Mouse (Mus musculus) heart, embryonic 15.5 days (tissue): ENCODE data around the gene Kcna6. TPM values are rescaled to one million over a fixed set of nuclear protein-coding genes. Genes with fewer than 3 reads are reported as not detected.

Experiments
- ATAC-seq: fragments of 200-750 bp; cut with Nextera tagmentation; replicated peaks from 2 replicates; pipeline ENCODE4 v1.8.0; 2017; ENCODE audit warnings: low read depth, moderate TSS enrichment; ENCODE audit not compliant: insufficient number of reproducible peaks, insufficient read depth, low FRiP score
- H3K27ac ChIP-seq: fragments of 300-500 bp; sonication (generic); 2 replicates; pipeline ENCODE4 v1.5.1; 2015; ENCODE audit warnings: mild to moderate bottlenecking, inconsistent platforms
- H3K27me3 ChIP-seq: fragments of 300-500 bp; sonication (generic); 2 replicates; pipeline ENCODE4 v1.6.1; 2015; ENCODE audit warnings: inconsistent platforms
- H3K36me3 ChIP-seq: fragments of 300-500 bp; sonication (generic); 2 replicates; pipeline ENCODE4 v1.6.1; 2015; ENCODE audit warnings: mild to moderate bottlenecking, inconsistent platforms
- H3K4me1 ChIP-seq: fragments of 300-500 bp; sonication (generic); replicated peaks from 2 replicates; pipeline ENCODE4 v1.6.1; 2015; ENCODE audit warnings: inconsistent platforms
- H3K4me2 ChIP-seq: fragments of 300-500 bp; sonication (generic); 2 replicates; pipeline ENCODE4 v1.6.1; 2015; ENCODE audit warnings: inconsistent platforms, mild to moderate bottlenecking, moderate library complexity
- H3K4me3 ChIP-seq: fragments of 300-500 bp; sonication (generic); 2 replicates; pipeline ENCODE4 v1.5.1; 2015; ENCODE audit warnings: mild to moderate bottlenecking, inconsistent platforms
- H3K9ac ChIP-seq: fragments of 300-500 bp; sonication (generic); 2 replicates; pipeline ENCODE4 v1.6.1; 2015; ENCODE audit warnings: mild to moderate bottlenecking, inconsistent platforms
- H3K9me3 ChIP-seq: fragments of 300-500 bp; sonication (generic); replicated peaks from 2 replicates; pipeline ENCODE4 v1.6.1; 2016; ENCODE audit warnings: inconsistent platforms
- WGBS: fragments of 180-500 bp; shearing (Covaris S2); methylation state at CpG from one replicate; pipeline ENCODE4 v1.1.7; 2015; ENCODE audit warnings: mixed read lengths; 5-methylcytosine and 5-hydroxymethylcytosine counted together
- polyA plus RNA-seq: library from polyadenylated mRNA; unstranded; fragments of >200 nt; fragmentation: Nextera tagmentation; extraction: Ambion mirVana; gene quantifications from 2 replicates; pipeline ENCODE4 v1.2.1, GENCODE M21; 2015

The Kcna6 gene
- polyA plus RNA-seq, 1 experiment from 2014 or later: 1.5 TPM

GRCm38 (mm10) chr6:126767610-126768532 is 27.4 kb upstream of the Kcna6 start:
- H3K9me3 ChIP-seq: no peaks in the 10 kb centered on the region
- H3K4me2 ChIP-seq: no peak overlapping the region
- WGBS: 22% methylated on average over 7 of the region's 7 CpGs
- H3K27ac ChIP-seq: no peak overlapping the region
- no peaks in the 10 kb centered on the region for H3K27me3 ChIP-seq
- H3K9ac ChIP-seq: no peak overlapping the region
- no peak overlapping the region for H3K4me3 ChIP-seq
- no peak for ATAC-seq
- no peaks in the 10 kb centered on the region for H3K36me3 ChIP-seq
- H3K4me1 ChIP-seq: peaks cover 14% of the 10 kb centered on the region

- Histone ChIP-seq H3K27me3 (no peaks in the 10 kb centered on the region), H3K9ac (no peak overlapping the region), H3K9me3 (no peaks in the 10 kb centered on the region), H3K4me3 (no peak overlapping the region), H3K4me1 (peaks cover 14% of the 10 kb centered on the region), H3K36me3 (no peaks in the 10 kb centered on the region), H3K4me2 (no peak overlapping the region), H3K27ac (no peak overlapping the region)
- ATAC-seq: no peak
- WGBS: 55% methylated on average over 5 of the region's 5 CpGs
Measured at GRCm38 (mm10) chr6:126766552-126766951, 26.1 kb upstream of the Kcna6 start.

- Histone ChIP-seq H3K9me3 (no peaks in the 10 kb centered on the region), H3K27ac (no peak overlapping the region), H3K4me3 (no peak overlapping the region), H3K9ac (no peak overlapping the region), H3K4me2 (no peak overlapping the region), H3K27me3 (no peaks in the 10 kb centered on the region), H3K36me3 (no peaks in the 10 kb centered on the region), H3K4me1 (peaks cover 12% of the 10 kb centered on the region)
- 72% methylated on average over 10 of the region's 11 CpGs for WGBS
- no peak for ATAC-seq
Measured at GRCm38 (mm10) chr6:126764563-126765091, 24.2 kb upstream of the Kcna6 start.

DNA sequence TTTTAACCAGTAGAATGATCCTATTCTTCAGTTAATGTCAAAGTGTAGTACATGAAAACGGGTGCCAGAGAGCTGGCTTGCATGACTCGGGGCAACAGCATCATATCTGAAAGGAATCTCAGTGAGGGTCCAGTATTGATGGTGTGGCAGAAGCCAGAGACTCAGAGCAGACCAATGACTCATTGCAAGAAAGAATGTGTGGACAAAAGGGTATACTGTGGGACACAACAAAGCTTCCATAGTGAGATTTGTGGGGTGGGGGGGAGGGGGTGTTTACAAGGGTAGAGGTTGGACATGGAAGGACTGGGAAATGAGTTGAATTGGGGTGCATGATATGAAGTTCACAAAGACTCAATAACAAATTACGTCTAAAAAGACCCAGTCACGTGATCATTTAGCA is 20.9 kb upstream of the Kcna6 start:
- 79% methylated on average over 4 of the region's 4 CpGs for WGBS
- no peak overlapping the region for H3K9ac ChIP-seq
- H3K27me3 ChIP-seq: no peaks in the 10 kb centered on the region
- no peak for ATAC-seq
- H3K36me3 ChIP-seq: no peaks in the 10 kb centered on the region
- no peak overlapping the region for H3K4me3 ChIP-seq
- H3K4me2 ChIP-seq: no peak overlapping the region
- no peaks in the 10 kb centered on the region for H3K9me3 ChIP-seq
- 0 out of 2 replicates have a peak, but pooled peaks cover under 1% of the 10 kb centered on the region for H3K4me1 ChIP-seq
- no peak overlapping the region for H3K27ac ChIP-seq

DNA sequence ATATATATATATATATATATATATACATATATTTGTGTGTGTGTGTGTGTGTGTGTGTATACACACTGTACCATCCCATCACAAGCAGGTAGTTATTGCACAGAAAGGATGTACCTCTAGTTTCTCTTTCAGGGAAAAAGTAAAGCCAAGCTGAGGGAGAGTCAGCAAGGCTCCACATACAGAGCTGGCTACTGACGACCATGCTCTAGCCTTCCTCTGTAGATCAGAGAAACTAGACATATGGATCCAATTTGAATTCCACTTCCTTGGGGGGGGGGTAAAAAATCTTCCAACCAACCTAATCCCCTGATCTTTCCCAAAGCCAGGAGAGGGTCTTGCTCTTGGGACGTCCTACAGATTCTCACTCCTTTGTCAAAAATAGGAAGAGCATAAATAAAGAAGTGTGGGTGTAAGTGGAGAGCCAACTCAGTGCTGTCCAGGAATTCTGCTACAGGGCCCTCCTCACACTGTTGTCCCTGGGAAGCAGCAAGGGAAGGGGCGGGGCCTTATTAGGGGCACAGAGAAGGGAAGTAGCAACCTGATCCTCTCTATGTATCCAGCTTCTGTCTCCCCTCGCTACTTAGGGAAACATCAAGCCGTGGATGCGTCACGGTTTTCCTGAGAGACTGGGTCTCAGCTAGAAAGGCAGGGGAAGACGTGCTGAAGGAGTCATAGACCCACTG is 15.4 kb upstream of the Kcna6 start:
- Histone ChIP-seq H3K9me3 (no peaks in the 10 kb centered on the region), H3K4me2 (no peak overlapping the region), H3K4me3 (no peak overlapping the region), H3K27ac (no peak overlapping the region), H3K36me3 (no peaks in the 10 kb centered on the region), H3K9ac (no peak overlapping the region), H3K4me1 (0 out of 2 replicates have a peak, but pooled peaks cover 3% of the 10 kb centered on the region), H3K27me3 (peaks cover 6% of the 10 kb centered on the region; the same call in 1 of the 2 replicates)
- ATAC-seq: no peak
- 32% methylated on average over 8 of the region's 8 CpGs for WGBS

DNA sequence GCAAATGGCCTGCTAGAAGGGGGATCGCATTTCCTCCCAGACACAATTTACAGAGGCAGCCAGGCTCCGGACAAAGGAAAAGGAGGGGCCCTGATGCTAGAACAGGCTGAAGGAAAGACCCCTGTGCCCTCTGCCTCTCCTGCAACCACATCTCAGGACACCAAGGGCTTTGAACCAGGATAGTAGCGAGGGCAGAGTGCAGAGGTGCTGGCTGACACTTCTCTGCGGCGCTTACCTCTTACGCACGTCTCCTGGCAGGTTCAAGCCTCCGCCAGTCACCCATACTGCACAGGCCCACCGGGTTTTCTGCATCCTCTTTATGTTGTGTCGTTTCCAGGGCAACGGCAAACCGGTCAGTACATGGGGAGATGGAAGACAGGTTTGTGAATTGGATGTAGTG is 12.0 kb upstream of the Kcna6 start:
- Histone ChIP-seq H3K4me3 (no peak overlapping the region), H3K36me3 (no peaks in the 10 kb centered on the region), H3K4me1 (0 out of 2 replicates have a peak, but pooled peaks cover 3% of the 10 kb centered on the region), H3K27me3 (peaks cover 8% of the 10 kb centered on the region; the same call in 1 of the 2 replicates), H3K9ac (no peak overlapping the region), H3K4me2 (0 out of 2 replicates have a peak overlapping the region, but pooled peaks have one; percentile 10), H3K9me3 (no peaks in the 10 kb centered on the region), H3K27ac (no peak overlapping the region)
- 0 out of 2 replicates have a peak, but pooled peaks have one; percentile 39 for ATAC-seq
- WGBS: 46% methylated on average over 12 of the region's 12 CpGs

- H3K4me2 ChIP-seq: no peak overlapping the region
- no peaks in the 10 kb centered on the region for H3K4me1 ChIP-seq
- no peaks in the 10 kb centered on the region for H3K9me3 ChIP-seq
- 7% methylated on average over 1 of the region's 1 CpGs for WGBS
- H3K27me3 ChIP-seq: peaks cover 34% of the 10 kb centered on the region
- ATAC-seq: no peak
- H3K27ac ChIP-seq: no peak overlapping the region
- no peak overlapping the region for H3K9ac ChIP-seq
- H3K36me3 ChIP-seq: no peaks in the 10 kb centered on the region
- H3K4me3 ChIP-seq: no peak overlapping the region
Measured at GRCm38 (mm10) chr6:126745888-126746287, 5.4 kb upstream of the Kcna6 start.

- no peaks in the 10 kb centered on the region for H3K36me3 ChIP-seq
- no peak overlapping the region for H3K4me2 ChIP-seq
- no peak overlapping the region for H3K27ac ChIP-seq
- peaks cover 64% of the 10 kb centered on the region for H3K27me3 ChIP-seq
- peaks cover 16% of the 10 kb centered on the region for H3K4me1 ChIP-seq
- ATAC-seq: no peak
- no peaks in the 10 kb centered on the region for H3K9me3 ChIP-seq
- WGBS: 52% methylated on average over 3 of the region's 3 CpGs
- no peak overlapping the region for H3K4me3 ChIP-seq
- no peak overlapping the region for H3K9ac ChIP-seq
Measured at GRCm38 (mm10) chr6:126742610-126743009, 2.1 kb upstream of the Kcna6 start.

DNA sequence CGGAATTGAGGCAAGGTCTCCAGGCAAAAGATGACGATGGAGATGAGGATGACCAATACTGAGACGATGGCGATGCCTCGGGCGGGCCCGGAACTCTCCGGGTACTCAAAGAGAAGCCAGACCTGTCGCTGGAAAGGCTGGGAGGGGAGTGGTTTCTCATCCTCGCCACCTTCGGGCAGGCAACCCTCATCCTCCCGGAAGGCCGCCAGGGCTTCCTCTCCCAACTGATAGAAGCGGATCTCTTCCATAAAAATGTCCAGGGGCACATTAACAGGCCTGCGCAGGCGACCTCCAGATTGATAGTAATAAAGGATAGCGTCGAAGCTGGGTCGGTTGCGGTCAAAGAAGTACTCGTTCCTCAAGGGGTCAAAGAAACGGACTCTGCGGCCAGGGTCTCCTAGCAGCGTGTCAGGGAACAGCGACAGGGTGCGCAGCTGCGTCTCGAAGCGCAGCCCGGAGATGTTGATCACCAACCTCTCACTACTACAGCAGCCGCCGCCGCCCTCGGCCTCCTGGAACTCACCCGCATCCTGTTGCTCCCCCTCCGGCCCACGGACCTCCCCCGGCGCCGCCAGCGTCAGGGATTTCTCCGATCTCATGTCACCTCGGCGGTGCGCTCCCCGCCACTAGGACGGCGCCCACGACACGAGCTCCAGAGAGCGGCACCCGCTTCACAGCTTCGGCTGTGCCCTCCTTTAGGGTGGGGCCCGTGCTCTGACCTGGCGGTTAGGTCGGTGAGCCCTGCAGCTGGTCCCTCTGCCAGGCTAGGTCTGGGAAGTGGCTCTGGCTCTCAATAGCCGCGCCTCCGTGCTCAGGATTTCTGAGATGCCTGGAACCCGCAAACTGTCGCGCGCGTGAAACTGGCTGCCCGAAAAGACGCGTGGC is 906 bp downstream of the Kcna6 start:
- Histone ChIP-seq H3K9ac (peak overlapping the region; percentile 41), H3K27me3 (peaks cover 71% of the 10 kb centered on the region), H3K4me2 (peak overlapping the region; percentile 82), H3K4me1 (peaks cover 16% of the 10 kb centered on the region), H3K9me3 (no peaks in the 10 kb centered on the region), H3K36me3 (no peaks in the 10 kb centered on the region), H3K4me3 (peak overlapping the region; percentile 51), H3K27ac (no peak overlapping the region)
- no peak for ATAC-seq
- WGBS: 1% methylated on average over 67 of the region's 67 CpGs

DNA sequence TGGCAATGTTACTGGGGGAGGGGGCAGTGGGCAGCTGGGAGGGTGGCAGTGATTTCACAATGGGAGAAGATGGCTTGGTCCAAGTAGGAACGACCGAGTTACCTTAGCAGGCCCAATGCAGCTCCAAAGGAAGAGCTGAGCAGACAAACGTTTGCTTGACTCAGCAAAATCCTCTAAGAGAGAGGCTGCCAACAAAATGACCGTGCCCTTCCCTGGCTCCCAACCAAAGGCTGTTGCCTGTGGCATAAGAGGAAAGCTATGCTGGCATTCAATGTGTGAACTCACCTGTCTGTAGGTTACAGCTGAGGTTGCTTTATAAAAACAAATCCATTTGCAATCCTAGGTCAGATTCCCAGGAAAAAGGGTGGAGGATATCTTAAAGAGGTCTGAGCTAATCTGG is 3.5 kb downstream of the Kcna6 start:
- Histone ChIP-seq H3K9me3 (no peaks in the 10 kb centered on the region), H3K27me3 (peaks cover 58% of the 10 kb centered on the region), H3K4me3 (no peak overlapping the region), H3K4me2 (no peak overlapping the region), H3K9ac (no peak overlapping the region), H3K4me1 (peaks cover 16% of the 10 kb centered on the region), H3K27ac (no peak overlapping the region), H3K36me3 (no peaks in the 10 kb centered on the region)
- ATAC-seq: no peak
- WGBS: 56% methylated on average over 4 of the region's 4 CpGs
